Mouse (Mus musculus): ENCODE results near the gene Mef2d.

Gene Mef2d

GRCm38 (mm10) chr3:88141787-88142523 is at the start of gene Mef2d:
Mef2d (plus strand) TSS chr3:88142372.
- DNase-seq, result peak; percentile 94 to 95

GRCm38 (mm10) chr3:88094126-88094525 is 48.0 kb upstream of the Mef2d start:
- DNase-seq, result no peak

- DNase-seq, result no peak
These were observed 44.5 kb upstream of the Mef2d start for GRCm38 (mm10) chr3:88097666-88098065.

- DNase-seq, result no peak
These were observed 41.9 kb upstream of the Mef2d start for GRCm38 (mm10) chr3:88100251-88100650.

GRCm38 (mm10) chr3:88101736-88102135 is 40.4 kb upstream of the Mef2d start:
- DNase-seq, result no peak

GRCm38 (mm10) chr3:88102196-88102595 is 40.0 kb upstream of the Mef2d start:
- DNase-seq, result no peak

- no peak for DNase-seq
These were observed 39.6 kb upstream of the Mef2d start for GRCm38 (mm10) chr3:88102611-88103010.

- DNase-seq, result no peak
These were observed 36.0 kb upstream of the Mef2d start for GRCm38 (mm10) chr3:88106126-88106525.

GRCm38 (mm10) chr3:88109126-88109525 is 33.0 kb upstream of the Mef2d start:
- DNase-seq, result no peak

- DNase-seq, result no peak
These were observed 27.8 kb upstream of the Mef2d start for GRCm38 (mm10) chr3:88114396-88114795.

- DNase-seq, result no peak
These were observed 22.0 kb upstream of the Mef2d start for GRCm38 (mm10) chr3:88120117-88120651.

- no peak for DNase-seq
These were observed 20.7 kb upstream of the Mef2d start for GRCm38 (mm10) chr3:88121164-88122131.

- DNase-seq, result no peak
These were observed 17.0 kb upstream of the Mef2d start for GRCm38 (mm10) chr3:88125195-88125594.

- DNase-seq, result no peak
These were observed 16.0 kb upstream of the Mef2d start for GRCm38 (mm10) chr3:88126181-88126580.

GRCm38 (mm10) chr3:88127636-88128035 is 14.5 kb upstream of the Mef2d start:
- no peak for DNase-seq

- DNase-seq, result no peak
These were observed 14.1 kb upstream of the Mef2d start for GRCm38 (mm10) chr3:88128056-88128455.

- no peak for DNase-seq
These were observed 13.2 kb upstream of the Mef2d start for GRCm38 (mm10) chr3:88129006-88129405.

- DNase-seq, result no peak
These were observed 11.1 kb upstream of the Mef2d start for GRCm38 (mm10) chr3:88131071-88131470.

- DNase-seq, result no peak
These were observed 9.7 kb upstream of the Mef2d start for GRCm38 (mm10) chr3:88132492-88132891.

- no peak for DNase-seq
These were observed 8.9 kb upstream of the Mef2d start for GRCm38 (mm10) chr3:88133187-88133771.

GRCm38 (mm10) chr3:88136346-88136745 is 5.8 kb upstream of the Mef2d start:
- no peak for DNase-seq

GRCm38 (mm10) chr3:88136945-88137494 is 5.2 kb upstream of the Mef2d start:
- no peak for DNase-seq

- no peak for DNase-seq
These were observed 4.4 kb upstream of the Mef2d start for GRCm38 (mm10) chr3:88137821-88138220.
